ENCODE assay signal across 8 mouse cellular contexts in genomic region chr3:32365546-32366245, GRCm38 (mm10). TPM values are rescaled to one million over a fixed set of nuclear protein-coding genes. Genes with fewer than 3 reads are reported as not detected.
A peak's percentile ranks its signal among the peaks of the same experiment; 100 is the strongest.
DNase-seq lines count a peak whose midpoint lies in the region; ATAC-seq and TF ChIP-seq lines count a peak whose summit lies in the region.

Gene Zmat3 (minus strand): TSS chr3:32366014.

- no peaks in the 10 kb centered on the region; the same call in 1 of the 2 replicates for H3K9me3 ChIP-seq in erythroblast, embryonic 14.5 days (ENCODE audit: control insufficient read depth, low read length)
- no peaks in the 10 kb centered on the region for H3K9me3 ChIP-seq in heart, embryonic 13.5 days
- no peaks in the 10 kb centered on the region for H3K9me3 ChIP-seq in liver, embryonic 12.5 days (replicated peaks)

- H3K4me3 ChIP-seq in C2C12 (ENCODE audit: insufficient read depth, poor library complexity, severe bottlenecking), result peak within 1 kb of the TSS; percentile 58
- H3K4me3 ChIP-seq in erythroblast, embryonic 14.5 days (replicated peaks), result peak within 1 kb of the TSS; percentile 75
- H3K4me3 ChIP-seq in heart, embryonic 13.5 days, result peak within 1 kb of the TSS; percentile 70
- H3K4me3 ChIP-seq in liver, embryonic 12.5 days, result peak within 1 kb of the TSS; percentile 79

- no peak for ATAC-seq in heart, embryonic 13.5 days (ENCODE audit: extremely low read depth, insufficient number of reproducible peaks, low FRiP score, low TSS enrichment)
- ATAC-seq in liver, embryonic 12.5 days, result peak; percentile 70

- WGBS in heart, embryonic 13.5 days, result 4% methylated on average over 36 of the region's 48 CpGs
- 5% methylated on average over 25 of the region's 48 CpGs for WGBS in liver, embryonic 12.5 days (ENCODE audit: insufficient replicate concordance)

- H3K79me2 ChIP-seq in C2C12 (ENCODE audit: control insufficient read depth, insufficient read depth), result peaks cover 47% of the 10 kb centered on the region

- H3K4me2 ChIP-seq in heart, embryonic 13.5 days, result peak within 1 kb of the TSS; percentile 72
- H3K4me2 ChIP-seq in liver, embryonic 12.5 days, result peak within 1 kb of the TSS; percentile 94

- H3K4me1 ChIP-seq in erythroblast, embryonic 14.5 days (ENCODE audit: control insufficient read depth), result peaks cover 19% of the 10 kb centered on the region
- peaks cover 24% of the 10 kb centered on the region for H3K4me1 ChIP-seq in heart, embryonic 13.5 days
- H3K4me1 ChIP-seq in liver, embryonic 12.5 days, result peaks cover 18% of the 10 kb centered on the region

- peaks cover 14% of the 10 kb centered on the region for H3K36me3 ChIP-seq in C2C12 (ENCODE audit: control insufficient read depth, insufficient read depth)
- no peaks in the 10 kb centered on the region for H3K36me3 ChIP-seq in erythroblast, embryonic 14.5 days (ENCODE audit: control insufficient read depth)
- H3K36me3 ChIP-seq in heart, embryonic 13.5 days, result no peaks in the 10 kb centered on the region
- H3K36me3 ChIP-seq in liver, embryonic 12.5 days, result no peaks in the 10 kb centered on the region
- no peaks in the 10 kb centered on the region for H3K36me3 ChIP-seq in splenic B cell, adult 2 months (ENCODE audit: control insufficient read depth, insufficient read depth, low read length, poor library complexity, severe bottlenecking)

- peak within 1 kb of the TSS; percentile 80 for H3K27ac ChIP-seq in heart, embryonic 13.5 days (replicated peaks)
- no peak within 1 kb of the TSS for H3K27ac ChIP-seq in liver, embryonic 12.5 days

- peaks cover 41% of the 10 kb centered on the region for H3K79me3 ChIP-seq in C2C12 (ENCODE audit: low read depth)

- H3ac ChIP-seq in C2C12 (ENCODE audit: control insufficient read depth, insufficient read length, low read depth), result peak within 1 kb of the TSS; percentile 97

- TF ChIP-seq CTCF in C2C12 (IDR thresholded peaks at IDR 0.05; ENCODE audit: control insufficient read depth, insufficient read depth, insufficient read length), result no peak
- TF ChIP-seq CTCF in brain, embryonic 14.5 days (IDR thresholded peaks at IDR 0.05; ENCODE audit: borderline replicate concordance, extremely low read depth, insufficient read depth, insufficient read length), result no peak

- TF ChIP-seq POLR2A in brain, embryonic 14.5 days (IDR thresholded peaks at IDR 0.05; ENCODE audit: borderline replicate concordance, extremely low read depth, insufficient read depth, insufficient read length, poor library complexity, severe bottlenecking), result peak; percentile 48; the same call in 1 of the 2 replicates

- H3K9ac ChIP-seq in heart, embryonic 13.5 days, result peak within 1 kb of the TSS; percentile 84
- H3K9ac ChIP-seq in liver, embryonic 12.5 days, result peak within 1 kb of the TSS; percentile 75

- no peaks in the 10 kb centered on the region for H3K27me3 ChIP-seq in C2C12 (ENCODE audit: control insufficient read depth, insufficient read depth, insufficient read length)
- peaks cover 42% of the 10 kb centered on the region for H3K27me3 ChIP-seq in erythroblast, embryonic 14.5 days (ENCODE audit: control insufficient read depth)
- peaks cover 3% of the 10 kb centered on the region; the same call in 1 of the 2 replicates for H3K27me3 ChIP-seq in heart, embryonic 13.5 days (replicated peaks)
- peaks cover 36% of the 10 kb centered on the region for H3K27me3 ChIP-seq in liver, embryonic 12.5 days (replicated peaks)
- no peaks in the 10 kb centered on the region; the same call in 1 of the 2 replicates for H3K27me3 ChIP-seq in splenic B cell, adult 2 months (ENCODE audit: control insufficient read depth, insufficient read depth, low read length, poor library complexity, severe bottlenecking)

- DNase-seq in brain, embryonic 14.5 days (ENCODE audit: low read depth), result peak; percentile 92
- peak; percentile 91 for DNase-seq in kidney, postnatal 10 days
- peak; percentile 87 for DNase-seq in naive thymus-derived CD4-positive, alpha-beta T cell, adult 2 months (ENCODE audit: low read depth)
- peak; percentile 79 for DNase-seq in splenic B cell, adult 2 months (ENCODE audit: low read depth, low spot score)

TF ChIP-seq in C2C12, 6 proteins besides CTCF, POLR2A, EP300 and RAD21:
- TF ChIP-seq MYOD1 (IDR thresholded peaks at IDR 0.05; ENCODE audit: control insufficient read depth, insufficient read length, low read depth) (peak; percentile 21), MAX (IDR thresholded peaks at IDR 0.05) (no peak), USF1 (IDR thresholded peaks at IDR 0.05; ENCODE audit: low read depth) (no peak), MYOG (IDR thresholded peaks at IDR 0.05; ENCODE audit: control insufficient read depth, extremely low read depth, insufficient read length) (no peak), FOSL1 (IDR thresholded peaks at IDR 0.05; ENCODE audit: insufficient read depth, low read length, poor library complexity, severe bottlenecking) (no peak)

RNA-seq across cellular contexts. Expression of gene Zmat3, which starts in this region (rescaled TPM):
- 14.7 TPM for polyA plus RNA-seq in C2C12 (2012; fragmentation: generic; extraction: Trizol)
- polyA plus RNA-seq in brain, embryonic 14.5 days (2012; rRNA removed), result 15.0 and 20.6 TPM in 2 replicates
- 0.01 and 0.02 TPM in 2 replicates for polyA plus RNA-seq in erythroblast, embryonic 14.5 days (2012)
- 3.3 and 3.9 TPM in 2 replicates for polyA plus RNA-seq in heart, embryonic 13.5 days (2015; fragmentation: Nextera tagmentation; extraction: Ambion mirVana)
- 0.82 and 0.91 TPM in 2 replicates for polyA plus RNA-seq in liver, embryonic 12.5 days (2016; fragmentation: Nextera tagmentation; extraction: Ambion mirVana)

Comparison
In these comparisons a context has a peak if more than half of its experiments do, and no peak if none do; other contexts are left out.
1. Peak in ATAC-seq, H3K4me3 ChIP-seq, H3K9ac ChIP-seq and H3K4me2 ChIP-seq in liver, embryonic 12.5 days; RNA of the gene not detected or under 1 TPM.